Mouse (Mus musculus) gastrocnemius, postnatal 14 days (tissue): ENCODE data around the gene Kit. TPM values are rescaled to one million over a fixed set of nuclear protein-coding genes. Genes with fewer than 3 reads are reported as not detected.

Experiments used
- DNase-seq: peaks from one replicate; pipeline ENCODE4 v3.0.0; 2021; ENCODE audit warnings: mixed read lengths
- intact Hi-C: fragments of 180-260 bp; cut with DNase I; formaldehyde crosslinking; loops from one replicate; pipeline ENCODE4 v1.15.1; 2025; ENCODE audit warnings: low total_unique reads
- total RNA-seq, 2 experiments: library from RNA; stranded (reverse); gene quantifications; 2 replicates each; pipeline ENCODE4 v1.2.3; 2021

The Kit gene
- total RNA-seq, 2 experiments from 2014 or later: 3.1 to 3.9 TPM

DNA sequence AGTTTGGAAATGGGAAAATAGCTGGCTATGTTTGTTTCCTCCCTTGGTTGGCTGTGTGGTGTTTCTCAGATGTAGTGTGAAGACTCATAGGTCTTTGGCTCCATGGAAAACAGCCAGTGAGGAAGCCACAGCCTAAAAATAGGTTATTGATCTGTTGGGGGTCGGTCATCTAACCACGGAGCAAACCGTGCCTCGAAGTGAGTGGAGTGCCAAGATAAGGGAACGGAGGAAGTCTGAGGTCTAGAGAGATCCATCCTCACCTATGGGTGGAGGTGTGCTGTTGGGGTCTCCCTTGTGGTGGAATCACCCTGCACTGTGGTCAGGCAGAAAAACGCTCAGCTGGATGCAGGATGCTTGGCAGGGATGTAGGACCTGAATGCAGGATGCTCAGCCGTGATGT lies 7.2 kb downstream of the Kit start:
- intact Hi-C loops: no loop called here
- no peak for DNase-seq

DNA sequence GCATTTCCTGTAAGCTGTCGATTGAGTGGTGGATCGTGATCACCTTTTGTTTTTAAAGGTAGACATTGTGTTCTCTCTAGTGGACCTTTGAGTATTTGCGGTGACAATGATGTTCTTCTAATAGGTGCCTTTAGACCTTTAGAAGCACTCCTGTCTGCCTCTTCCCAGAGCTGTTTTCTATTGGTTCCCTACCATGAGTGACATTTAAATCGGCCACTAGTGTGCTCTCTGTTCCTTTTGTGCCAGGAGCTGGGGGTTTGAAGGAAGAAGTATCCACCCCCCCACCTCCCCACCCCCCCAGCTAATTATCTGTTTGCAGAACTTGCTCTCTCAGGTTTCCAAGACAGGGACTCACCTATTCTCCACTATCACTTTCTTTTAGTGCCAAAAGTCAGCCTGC lies 13.1 kb downstream of the Kit start:
- intact Hi-C loops: no loop called here
- DNase-seq: no peak

DNA sequence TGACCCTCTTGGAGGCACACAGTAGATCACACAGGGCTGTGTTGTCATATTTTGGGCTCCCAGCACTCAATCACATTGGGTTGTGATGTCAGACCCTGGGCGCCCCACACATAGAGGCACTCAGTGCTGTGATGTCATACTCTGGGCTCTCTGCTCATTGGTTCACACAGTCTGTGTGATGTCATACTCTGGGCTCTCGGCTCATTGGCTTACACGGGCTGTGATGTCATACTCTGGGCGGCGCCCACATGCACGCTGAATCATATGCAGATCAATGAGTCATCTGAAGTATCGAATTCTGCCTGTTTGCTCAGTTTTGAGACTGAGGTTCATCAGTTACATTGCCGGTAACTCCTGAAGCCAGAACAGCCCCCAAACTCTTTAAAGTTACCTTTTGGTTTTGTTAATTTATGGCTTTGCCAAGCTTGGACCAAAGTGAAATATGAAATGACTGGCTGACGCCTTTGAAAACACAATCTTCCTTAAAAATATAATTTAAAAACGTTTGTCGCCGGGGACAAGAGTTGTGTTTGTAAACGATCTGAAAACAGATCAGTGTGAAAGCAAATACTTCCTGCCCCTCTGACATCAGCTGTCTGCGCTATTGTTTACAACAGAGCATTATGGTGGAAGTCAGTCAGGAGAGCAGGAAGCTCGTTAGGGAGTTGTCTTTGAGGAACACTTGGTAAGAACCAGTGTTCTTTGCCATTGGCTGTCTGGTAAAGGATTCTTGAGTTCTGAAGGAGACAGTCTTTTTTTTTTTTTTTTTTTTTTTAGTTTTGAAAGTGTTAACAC lies 15.0 kb downstream of the Kit start:
- intact Hi-C loops: no loop called here
- no peak for DNase-seq

DNA sequence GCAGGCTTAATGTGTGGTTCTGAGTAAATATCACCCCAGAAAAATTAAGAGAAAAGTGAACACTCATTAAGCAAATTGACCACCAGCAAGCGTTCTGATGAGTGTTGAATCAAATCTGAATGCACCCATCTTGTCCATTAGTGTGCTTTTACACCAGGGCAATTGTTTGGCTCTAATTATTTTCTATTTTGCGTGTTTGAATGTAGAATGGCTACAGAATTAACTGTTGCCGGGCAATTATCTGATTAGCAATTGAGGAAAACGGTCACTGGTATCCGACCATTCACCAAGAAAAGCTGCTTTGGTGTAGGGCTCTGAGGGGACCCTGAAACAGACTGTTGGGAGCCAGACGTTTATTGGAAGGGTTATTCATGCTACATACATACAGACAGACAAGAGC lies 16.2 kb downstream of the Kit start:
- no peak for DNase-seq
- intact Hi-C loops: no loop called here

DNA sequence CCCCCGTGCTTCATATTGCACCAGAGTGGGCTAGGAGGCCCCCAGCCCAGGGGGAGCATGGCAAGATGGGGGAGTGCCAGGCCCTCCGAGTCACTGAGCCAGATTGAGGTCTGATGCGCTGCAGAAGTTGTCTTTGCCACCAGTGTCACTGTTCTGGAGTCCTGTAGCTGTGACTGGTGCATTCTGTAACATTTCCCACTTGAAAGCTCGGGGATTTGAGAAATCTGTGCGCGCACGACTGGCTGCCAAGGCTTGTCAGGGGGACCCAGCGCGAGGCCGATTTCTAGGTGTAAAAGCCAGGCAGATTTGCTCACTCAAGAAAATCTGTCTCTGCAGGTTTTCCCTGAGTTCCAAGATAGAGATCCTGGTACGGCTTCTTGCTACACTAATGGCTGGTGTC lies 16.9 kb downstream of the Kit start:
- no peak for DNase-seq
- intact Hi-C loops: no loop called here

DNA sequence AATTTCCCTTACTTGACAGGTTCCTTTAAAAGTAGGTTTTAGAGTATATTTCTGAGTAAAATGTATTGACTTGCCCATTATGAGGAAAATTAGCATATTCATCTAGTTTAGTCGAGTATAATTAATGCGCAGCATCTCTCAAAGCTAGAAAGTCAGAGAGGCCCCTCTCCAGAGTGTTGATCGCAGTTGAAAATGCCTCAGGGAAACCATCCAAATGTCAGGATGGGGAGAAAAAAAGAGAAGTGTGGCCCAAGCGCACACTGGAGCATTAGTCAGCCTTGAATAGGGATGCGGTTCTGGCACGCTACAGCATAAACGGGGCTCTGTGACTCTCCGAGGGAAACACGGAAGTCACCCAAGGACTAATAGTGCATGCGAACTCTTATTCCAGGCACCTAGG lies 20.6 kb downstream of the Kit start:
- DNase-seq: no peak
- intact Hi-C loops: no loop called here

DNA sequence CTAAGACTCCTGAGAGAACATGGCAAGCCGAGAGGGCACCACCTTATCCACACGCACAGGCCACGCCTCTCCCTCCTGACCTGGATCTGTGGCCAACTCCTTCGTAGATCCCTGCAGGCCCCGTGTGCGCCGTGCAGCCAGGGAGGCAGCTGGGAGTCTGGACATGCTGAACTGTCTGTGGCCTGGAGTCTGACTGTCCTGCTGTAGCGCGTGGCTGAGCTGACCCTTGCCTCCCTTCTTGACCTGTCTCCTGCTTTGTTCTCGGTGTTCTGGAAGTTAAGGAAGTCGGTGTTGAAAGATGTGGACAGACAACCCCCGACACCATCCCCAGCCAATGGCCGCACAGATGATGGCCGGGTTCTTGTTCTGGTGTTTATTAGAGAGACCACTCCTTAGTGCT lies 21.5 kb downstream of the Kit start:
- no peak for DNase-seq
- intact Hi-C loops: no loop called here

DNA sequence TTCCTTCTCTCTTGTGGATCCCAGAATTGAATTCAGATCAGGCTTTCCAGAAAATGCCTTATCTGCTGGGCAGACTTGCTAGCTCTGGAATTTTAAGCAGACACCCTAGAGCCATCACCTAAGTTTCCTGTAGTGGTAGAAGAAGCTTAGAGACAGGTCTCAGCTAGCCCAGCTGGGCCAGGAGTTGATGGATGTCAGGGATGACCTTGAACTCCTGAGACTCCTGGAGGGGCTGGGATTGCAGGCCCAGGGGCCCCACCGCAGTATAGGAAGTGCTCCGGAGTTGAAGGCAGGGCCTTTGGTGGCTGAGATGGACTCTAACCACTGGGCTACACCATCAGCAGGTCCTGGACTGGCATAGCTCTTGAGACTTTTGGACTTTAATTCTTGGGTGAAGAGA lies 22.6 kb downstream of the Kit start:
- intact Hi-C loops: no loop called here
- no peak for DNase-seq

DNA sequence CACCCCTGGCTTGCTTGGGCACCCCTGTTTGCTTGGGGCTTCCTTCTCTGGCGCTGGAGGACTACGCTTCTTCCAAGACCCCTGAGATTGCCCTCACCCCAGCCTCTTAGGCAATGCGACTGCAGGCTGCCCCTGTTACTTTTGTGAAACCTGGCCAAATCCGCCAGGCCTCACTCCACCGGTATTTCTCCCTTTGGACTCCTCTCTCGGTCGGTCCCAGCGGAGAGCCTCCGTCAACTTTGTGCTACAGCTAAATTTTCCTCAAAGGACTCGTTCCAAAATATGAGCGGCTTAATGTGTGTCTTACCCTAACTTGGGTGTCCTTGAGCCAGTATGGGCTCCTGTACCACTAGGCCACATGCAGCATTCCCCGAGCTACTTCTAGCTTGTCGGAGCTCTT lies 23.8 kb downstream of the Kit start:
- no peak for DNase-seq
- intact Hi-C loops: no loop called here

DNA sequence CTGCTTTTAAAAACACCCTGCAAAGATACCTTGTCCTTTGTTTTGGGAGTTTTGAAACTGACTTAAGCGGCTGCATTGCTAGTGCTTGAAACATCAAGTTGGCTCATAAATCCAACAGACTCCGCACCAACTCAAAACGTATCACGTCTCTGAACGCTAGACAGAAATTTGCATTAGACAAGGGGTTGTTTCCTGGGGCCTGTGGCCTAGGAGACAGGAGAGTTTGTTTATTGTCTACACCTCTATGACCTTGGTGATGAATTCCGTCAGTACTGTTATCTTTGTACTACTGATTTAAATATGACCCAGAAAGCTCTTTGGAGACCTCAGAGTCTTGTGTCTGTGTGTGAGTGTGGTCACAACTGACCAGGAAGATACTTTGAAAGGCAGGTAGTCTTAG lies 25.3 kb downstream of the Kit start:
- no peak for DNase-seq
- intact Hi-C loops: no loop called here

DNA sequence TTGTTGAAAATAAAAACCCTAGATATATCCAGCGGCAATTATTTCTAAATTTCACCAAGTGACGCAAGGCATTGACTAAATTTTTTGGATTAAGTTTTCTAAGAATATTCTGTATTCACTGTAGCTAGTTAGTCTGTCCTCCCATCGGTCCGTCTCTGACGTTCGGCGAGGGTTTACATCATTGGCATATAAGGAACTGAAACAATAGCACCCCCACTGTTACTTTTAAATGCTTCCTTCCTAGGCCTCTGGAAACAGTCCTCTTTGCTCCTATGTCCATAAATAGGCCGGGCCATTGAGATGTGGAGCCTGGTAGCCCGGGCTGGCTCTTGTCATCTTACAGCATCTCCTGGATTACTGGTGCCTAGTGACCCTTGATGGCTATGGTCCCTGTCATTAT lies 29.5 kb downstream of the Kit start:
- intact Hi-C loops: no loop called here
- DNase-seq: no peak

DNA sequence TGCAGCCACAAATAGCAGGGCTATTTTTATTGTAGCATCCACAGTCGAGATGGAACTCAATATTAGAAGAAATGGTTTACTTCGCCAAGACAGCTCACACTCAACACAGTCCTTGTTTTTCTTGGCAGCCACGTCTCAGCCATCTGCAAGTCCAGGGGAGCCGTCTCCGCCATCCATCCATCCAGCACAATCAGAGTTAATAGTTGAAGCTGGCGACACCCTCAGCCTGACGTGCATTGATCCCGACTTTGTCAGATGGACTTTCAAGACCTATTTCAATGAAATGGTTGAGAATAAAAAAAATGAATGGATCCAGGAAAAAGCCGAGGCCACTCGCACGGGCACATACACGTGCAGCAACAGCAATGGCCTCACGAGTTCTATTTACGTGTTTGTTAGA lies 32.2 kb downstream of the Kit start:
- intact Hi-C loops: no loop called here
- no peak for DNase-seq

DNA sequence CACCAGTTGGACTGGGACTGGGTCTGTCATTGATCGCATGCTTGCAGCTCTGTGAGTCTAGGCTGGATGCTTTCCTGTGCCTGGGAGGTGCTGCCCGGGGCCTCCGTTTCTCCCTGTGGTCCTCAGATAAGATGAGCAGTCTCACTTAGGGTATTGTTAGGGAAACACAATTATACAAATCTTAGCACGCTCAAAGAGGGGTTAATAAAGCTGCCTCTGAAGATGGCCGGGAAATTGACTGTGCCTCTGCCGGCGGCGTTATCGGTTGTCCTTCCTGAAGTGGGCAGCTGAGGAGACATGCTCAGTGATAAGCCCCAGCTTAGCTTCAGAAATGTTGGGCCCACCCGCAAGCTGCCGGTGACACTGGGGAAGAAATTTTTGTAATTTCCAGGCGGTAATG lies 33.3 kb downstream of the Kit start:
- intact Hi-C loops: no loop called here
- DNase-seq: no peak

DNA sequence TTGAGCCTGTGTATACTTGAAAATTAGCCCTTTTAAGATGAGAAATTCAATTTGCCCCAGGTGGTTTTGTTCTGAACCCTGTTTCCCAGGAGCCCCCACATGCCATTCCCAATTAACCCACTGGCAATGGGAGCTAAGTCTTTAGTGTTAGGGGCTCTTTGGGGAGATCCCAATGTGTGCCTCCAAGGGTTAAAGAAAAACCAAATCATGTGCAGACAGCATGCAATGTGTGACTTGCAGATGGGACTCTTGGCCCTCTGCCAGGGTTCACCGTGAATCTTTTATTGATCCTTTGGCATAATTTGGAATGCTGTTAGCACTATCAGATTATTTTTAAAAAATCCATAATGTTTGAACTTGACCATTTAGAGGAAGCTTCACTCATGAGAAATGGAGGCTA lies 37.7 kb downstream of the Kit start:
- intact Hi-C loops: no loop called here
- no peak for DNase-seq

DNA sequence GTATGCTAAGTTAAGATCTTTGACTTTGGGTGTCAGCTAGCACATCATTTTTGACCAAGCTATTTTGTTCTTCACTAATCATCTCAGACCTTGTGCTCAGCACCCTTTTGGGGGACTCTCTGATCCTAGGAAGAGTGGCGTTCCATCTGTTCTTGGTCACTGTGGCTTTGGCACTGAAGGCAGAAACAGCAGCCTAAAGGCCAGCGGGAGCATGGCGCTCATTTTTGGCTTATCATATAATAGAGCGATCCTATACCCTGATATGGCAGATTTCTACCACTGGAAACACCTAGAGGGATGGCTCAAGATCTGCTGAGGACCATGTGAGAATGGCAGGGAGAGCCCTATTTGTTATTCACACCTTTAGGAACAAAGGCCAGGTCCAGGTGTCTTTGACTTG lies 38.2 kb downstream of the Kit start:
- intact Hi-C loops: no loop called here
- DNase-seq: no peak

DNA sequence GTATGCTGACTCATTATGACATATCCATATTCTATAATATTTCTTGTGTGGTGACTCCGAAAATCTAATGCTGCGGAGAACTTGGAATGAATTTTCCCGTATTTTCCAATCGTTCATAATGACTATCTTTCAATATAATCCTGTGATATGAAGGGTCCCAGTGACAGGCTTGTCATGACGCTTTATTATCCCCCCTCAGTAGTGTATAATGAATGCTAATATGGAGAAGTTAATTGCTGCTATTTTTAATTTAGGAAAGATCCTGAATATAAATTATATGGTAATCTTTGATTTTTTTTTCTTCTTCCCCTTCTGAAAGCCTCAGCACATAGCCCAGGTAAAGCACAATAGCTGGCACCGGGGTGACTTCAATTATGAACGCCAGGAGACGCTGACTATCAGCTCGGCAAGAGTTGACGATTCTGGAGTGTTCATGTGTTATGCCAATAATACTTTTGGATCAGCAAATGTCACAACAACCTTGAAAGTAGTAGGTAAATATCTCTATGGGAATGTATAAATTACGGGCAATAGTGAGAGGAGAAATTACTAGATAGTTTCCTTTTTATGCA lies 40.4 kb downstream of the Kit start:
- intact Hi-C loops: no loop called here
- DNase-seq: no peak

DNA sequence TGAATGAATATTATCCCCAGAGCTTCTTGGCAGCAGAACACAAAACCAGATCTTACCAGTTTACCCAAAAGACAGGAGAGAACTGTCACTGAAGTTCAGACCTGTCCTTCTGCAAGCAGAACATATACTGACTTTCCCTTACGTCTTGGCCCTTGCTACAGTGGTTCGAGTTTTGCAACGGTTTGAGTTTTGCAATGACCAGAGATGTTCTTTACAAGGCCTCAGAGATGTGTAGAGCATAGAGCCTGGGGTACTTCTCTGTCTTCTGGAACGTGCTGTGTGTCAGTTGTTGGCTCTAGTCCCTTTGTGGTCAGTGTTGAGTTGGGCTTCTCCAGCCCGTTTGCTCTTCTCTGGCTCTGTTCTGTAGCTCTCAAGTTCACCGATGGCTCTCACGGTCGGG lies 40.9 kb downstream of the Kit start:
- intact Hi-C loops: no loop called here
- no peak for DNase-seq

DNA sequence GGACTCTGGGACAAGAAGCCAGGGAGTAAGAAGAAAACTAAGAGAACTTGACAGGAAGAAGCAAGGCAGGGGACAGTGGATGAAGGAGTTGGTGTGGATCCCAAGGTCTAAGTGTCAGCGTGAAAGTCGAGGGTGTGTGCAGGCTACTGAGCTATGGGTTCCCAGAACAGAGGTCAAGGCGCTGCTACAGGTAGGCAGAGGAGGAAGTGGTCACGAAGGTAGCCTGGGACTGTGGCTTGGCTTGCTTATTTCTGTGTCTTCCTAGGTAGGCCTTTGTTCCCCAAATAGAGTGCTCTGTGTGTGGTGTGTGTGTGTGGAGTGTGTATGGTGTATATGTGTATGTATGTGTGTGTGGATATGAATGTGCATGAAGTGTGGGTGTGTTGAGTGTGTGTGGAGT lies 47.7 kb downstream of the Kit start:
- intact Hi-C loops: no loop called here

DNA sequence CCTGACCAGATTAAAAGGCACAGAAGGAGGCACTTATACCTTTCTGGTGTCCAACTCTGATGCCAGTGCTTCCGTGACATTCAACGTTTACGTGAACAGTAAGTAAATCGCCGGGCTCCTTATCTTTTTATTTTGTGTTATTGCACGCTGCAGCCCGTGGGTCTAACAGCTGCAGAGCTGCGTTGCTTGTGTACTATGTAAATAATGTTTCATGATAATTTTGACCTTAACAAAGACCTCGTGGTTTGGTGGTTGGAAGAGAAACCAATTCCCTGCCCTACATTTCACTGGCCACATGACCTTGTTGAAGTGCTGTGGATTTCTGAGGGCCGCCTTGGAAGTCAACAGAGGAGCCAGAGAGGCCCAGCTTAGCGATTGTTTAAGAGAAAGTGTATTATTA lies 48.3 kb downstream of the Kit start:
- DNase-seq: no peak
- intact Hi-C loops: no loop called here

More for the DNA sequence above, 47.7 kb downstream of the Kit start:
- DNase-seq: no peak

DNA sequence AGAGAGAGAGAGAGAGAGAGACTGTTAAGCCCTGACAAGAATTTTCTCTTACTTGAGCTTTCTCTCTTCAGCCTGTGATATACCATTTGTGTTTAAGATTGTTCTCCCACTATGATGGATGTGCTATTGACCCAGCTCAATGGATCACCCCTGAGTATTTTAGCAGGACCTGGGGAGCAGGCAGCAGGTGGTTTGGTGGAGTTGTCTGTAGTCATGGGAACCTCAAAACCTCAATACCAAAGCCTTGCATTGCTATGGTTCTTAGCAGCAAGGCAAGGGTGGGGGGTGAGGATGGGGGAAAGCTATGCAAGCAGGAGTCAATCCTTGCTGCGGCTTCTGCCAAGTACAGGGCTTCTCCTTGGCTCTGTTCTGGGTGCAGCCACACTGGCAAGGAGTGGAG lies 48.8 kb downstream of the Kit start:
- no peak for DNase-seq
- intact Hi-C loops: no loop called here

DNA sequence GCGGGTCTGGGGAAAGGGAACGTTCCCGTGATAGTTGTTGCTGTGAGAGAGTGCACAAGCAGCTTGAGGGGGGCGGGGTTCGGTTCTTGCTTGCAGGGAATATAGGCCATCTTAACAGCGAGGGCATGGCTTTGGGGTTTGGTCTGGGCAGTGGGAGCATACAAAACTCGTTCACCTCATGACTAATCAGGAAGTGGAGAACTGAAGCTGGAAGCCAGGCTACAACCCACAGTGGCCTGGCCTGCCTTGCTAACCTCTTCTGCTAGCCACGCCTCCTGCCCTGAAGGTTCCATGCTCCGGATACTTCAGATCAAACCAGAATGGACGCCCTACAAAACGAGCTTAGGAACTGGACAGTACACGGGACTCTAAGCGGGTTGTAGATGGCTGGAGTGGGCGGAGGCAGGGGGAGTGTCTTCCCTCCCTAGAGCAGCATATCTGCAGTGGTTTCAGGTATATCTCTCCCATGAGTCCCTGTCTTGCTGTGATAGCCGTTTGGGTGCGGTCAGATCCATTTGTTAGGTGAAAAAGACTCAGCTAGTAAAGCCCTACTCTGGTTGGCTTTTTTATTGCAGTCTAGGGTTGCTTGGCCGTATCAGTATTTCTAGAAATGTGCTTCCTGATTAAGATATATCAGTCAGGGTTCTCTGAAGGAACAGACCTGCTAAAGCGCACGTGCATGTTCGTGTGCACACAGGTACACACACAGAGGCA lies 49.4 kb downstream of the Kit start:
- intact Hi-C loops: no loop called here

More for the DNA sequence above, 49.4 kb downstream of the Kit start:
- no peak for DNase-seq
